Mouse (Mus musculus): Measurements from ENCODE around the gene Gm20219. TPM values are rescaled to one million over a fixed set of nuclear protein-coding genes. Genes with fewer than 3 reads are reported as not detected.

Gm20219 gene
- polyA plus RNA-seq, 1 experiment from 2014 or later, result 1.6 TPM

GRCm38 (mm10) chr17:56547846-56548604 lies 6.2 kb downstream of the Gm20219 start:
- no peak overlapping the region for H3K27ac ChIP-seq (ENCODE audit: low read depth, low read length)
- no peak overlapping the region for H3K4me3 ChIP-seq (ENCODE audit: low read length)
- no peaks in the 10 kb centered on the region for H3K4me1 ChIP-seq (ENCODE audit: control insufficient read depth, insufficient read depth, low read length)
- no peak; the same call in 1 of the 2 replicates for ATAC-seq (ENCODE audit: low FRiP score, low TSS enrichment)
- no peaks in the 10 kb centered on the region for H3K9me3 ChIP-seq (ENCODE audit: control insufficient read depth, low read length)
- H3K9ac ChIP-seq (ENCODE audit: low read depth, low read length), result no peak overlapping the region
- H3K36me3 ChIP-seq (ENCODE audit: control insufficient read depth, insufficient read depth, low read length), result no peaks in the 10 kb centered on the region
- H3K4me2 ChIP-seq (replicated peaks; ENCODE audit: low read depth, low read length), result no peak overlapping the region
- no peaks in the 10 kb centered on the region for H3K27me3 ChIP-seq (ENCODE audit: control insufficient read depth, insufficient read depth, low read length)
- 76% methylated on average over 9 of the region's 9 CpGs for WGBS

- WGBS, result 69% methylated on average over 17 of the region's 17 CpGs
- H3K36me3 ChIP-seq (ENCODE audit: control insufficient read depth, insufficient read depth, low read length), result no peaks in the 10 kb centered on the region
- no peak for ATAC-seq (ENCODE audit: low FRiP score, low TSS enrichment)
- no peak overlapping the region for H3K4me3 ChIP-seq (ENCODE audit: low read length)
- no peak overlapping the region for H3K27ac ChIP-seq (ENCODE audit: low read depth, low read length)
- H3K9me3 ChIP-seq (ENCODE audit: control insufficient read depth, low read length), result no peaks in the 10 kb centered on the region
- no peaks in the 10 kb centered on the region for H3K27me3 ChIP-seq (ENCODE audit: control insufficient read depth, insufficient read depth, low read length)
- no peaks in the 10 kb centered on the region for H3K4me1 ChIP-seq (ENCODE audit: control insufficient read depth, insufficient read depth, low read length)
- H3K9ac ChIP-seq (ENCODE audit: low read depth, low read length), result no peak overlapping the region
- no peak overlapping the region for H3K4me2 ChIP-seq (replicated peaks; ENCODE audit: low read depth, low read length)
Measured at GRCm38 (mm10) chr17:56547116-56547845, 6.9 kb downstream of the Gm20219 start.

GRCm38 (mm10) chr17:56546576-56546975 lies 7.6 kb downstream of the Gm20219 start:
- H3K9me3 ChIP-seq (ENCODE audit: control insufficient read depth, low read length), result no peaks in the 10 kb centered on the region
- H3K4me3 ChIP-seq (ENCODE audit: low read length), result no peak overlapping the region
- H3K4me2 ChIP-seq (replicated peaks; ENCODE audit: low read depth, low read length), result no peak overlapping the region
- H3K27ac ChIP-seq (ENCODE audit: low read depth, low read length), result no peak overlapping the region
- H3K27me3 ChIP-seq (ENCODE audit: control insufficient read depth, insufficient read depth, low read length), result no peaks in the 10 kb centered on the region
- no peaks in the 10 kb centered on the region for H3K4me1 ChIP-seq (ENCODE audit: control insufficient read depth, insufficient read depth, low read length)
- WGBS, result 82% methylated on average over 5 of the region's 5 CpGs
- no peaks in the 10 kb centered on the region for H3K36me3 ChIP-seq (ENCODE audit: control insufficient read depth, insufficient read depth, low read length)
- no peak for ATAC-seq (ENCODE audit: low FRiP score, low TSS enrichment)
- no peak overlapping the region for H3K9ac ChIP-seq (ENCODE audit: low read depth, low read length)

- Histone ChIP-seq H3K27me3 (ENCODE audit: control insufficient read depth, insufficient read depth, low read length) (no peaks in the 10 kb centered on the region), H3K9me3 (ENCODE audit: control insufficient read depth, low read length) (no peaks in the 10 kb centered on the region), H3K27ac (ENCODE audit: low read depth, low read length) (no peak overlapping the region), H3K36me3 (ENCODE audit: control insufficient read depth, insufficient read depth, low read length) (no peaks in the 10 kb centered on the region), H3K4me3 (ENCODE audit: low read length) (no peak overlapping the region), H3K4me2 (replicated peaks; ENCODE audit: low read depth, low read length) (no peak overlapping the region), H3K4me1 (ENCODE audit: control insufficient read depth, insufficient read depth, low read length) (no peaks in the 10 kb centered on the region), H3K9ac (ENCODE audit: low read depth, low read length) (no peak overlapping the region)
- 82% methylated on average over 1 of the region's 1 CpGs for WGBS
- ATAC-seq (ENCODE audit: low FRiP score, low TSS enrichment), result no peak
Measured at GRCm38 (mm10) chr17:56545945-56546344, 8.2 kb downstream of the Gm20219 start.

- Histone ChIP-seq H3K36me3 (ENCODE audit: control insufficient read depth, insufficient read depth, low read length) (no peaks in the 10 kb centered on the region), H3K27me3 (ENCODE audit: control insufficient read depth, insufficient read depth, low read length) (no peaks in the 10 kb centered on the region), H3K9ac (ENCODE audit: low read depth, low read length) (no peak overlapping the region), H3K27ac (ENCODE audit: low read depth, low read length) (no peak overlapping the region), H3K9me3 (ENCODE audit: control insufficient read depth, low read length) (no peaks in the 10 kb centered on the region), H3K4me2 (replicated peaks; ENCODE audit: low read depth, low read length) (no peak overlapping the region), H3K4me3 (ENCODE audit: low read length) (no peak overlapping the region), H3K4me1 (ENCODE audit: control insufficient read depth, insufficient read depth, low read length) (no peaks in the 10 kb centered on the region)
- no peak for ATAC-seq (ENCODE audit: low FRiP score, low TSS enrichment)
- WGBS, result 64% methylated on average over 7 of the region's 7 CpGs
Measured at GRCm38 (mm10) chr17:56544699-56545387, 9.3 kb downstream of the Gm20219 start.

GRCm38 (mm10) chr17:56543684-56544224 lies 10.4 kb downstream of the Gm20219 start:
- WGBS, result 89% methylated on average over 3 of the region's 3 CpGs
- H3K4me1 ChIP-seq (ENCODE audit: control insufficient read depth, insufficient read depth, low read length), result no peaks in the 10 kb centered on the region
- no peaks in the 10 kb centered on the region for H3K27me3 ChIP-seq (ENCODE audit: control insufficient read depth, insufficient read depth, low read length)
- no peak overlapping the region for H3K4me2 ChIP-seq (replicated peaks; ENCODE audit: low read depth, low read length)
- H3K9ac ChIP-seq (ENCODE audit: low read depth, low read length), result no peak overlapping the region
- H3K27ac ChIP-seq (ENCODE audit: low read depth, low read length), result no peak overlapping the region
- no peaks in the 10 kb centered on the region for H3K36me3 ChIP-seq (ENCODE audit: control insufficient read depth, insufficient read depth, low read length)
- no peak overlapping the region for H3K4me3 ChIP-seq (ENCODE audit: low read length)
- H3K9me3 ChIP-seq (ENCODE audit: control insufficient read depth, low read length), result no peaks in the 10 kb centered on the region
- ATAC-seq (ENCODE audit: low FRiP score, low TSS enrichment), result no peak

GRCm38 (mm10) chr17:56542736-56543135 lies 11.5 kb downstream of the Gm20219 start:
- Histone ChIP-seq H3K27ac (ENCODE audit: low read depth, low read length) (no peak overlapping the region), H3K4me1 (ENCODE audit: control insufficient read depth, insufficient read depth, low read length) (no peaks in the 10 kb centered on the region), H3K36me3 (ENCODE audit: control insufficient read depth, insufficient read depth, low read length) (no peaks in the 10 kb centered on the region), H3K9ac (ENCODE audit: low read depth, low read length) (no peak overlapping the region), H3K4me2 (replicated peaks; ENCODE audit: low read depth, low read length) (no peak overlapping the region), H3K9me3 (ENCODE audit: control insufficient read depth, low read length) (no peaks in the 10 kb centered on the region), H3K27me3 (ENCODE audit: control insufficient read depth, insufficient read depth, low read length) (no peaks in the 10 kb centered on the region), H3K4me3 (ENCODE audit: low read length) (no peak overlapping the region)
- WGBS, result 37% methylated on average over 8 of the region's 8 CpGs
- ATAC-seq (ENCODE audit: low FRiP score, low TSS enrichment), result no peak

- Histone ChIP-seq H3K4me1 (ENCODE audit: control insufficient read depth, insufficient read depth, low read length) (no peaks in the 10 kb centered on the region), H3K36me3 (ENCODE audit: control insufficient read depth, insufficient read depth, low read length) (no peaks in the 10 kb centered on the region), H3K27me3 (ENCODE audit: control insufficient read depth, insufficient read depth, low read length) (no peaks in the 10 kb centered on the region), H3K9ac (ENCODE audit: low read depth, low read length) (no peak overlapping the region), H3K27ac (ENCODE audit: low read depth, low read length) (no peak overlapping the region), H3K4me2 (replicated peaks; ENCODE audit: low read depth, low read length) (no peak overlapping the region), H3K9me3 (ENCODE audit: control insufficient read depth, low read length) (no peaks in the 10 kb centered on the region), H3K4me3 (ENCODE audit: low read length) (no peak overlapping the region)
- peak; percentile 34; the same call in 1 of the 2 replicates for ATAC-seq (ENCODE audit: low FRiP score, low TSS enrichment)
- WGBS, result 36% methylated on average over 6 of the region's 6 CpGs
Measured at GRCm38 (mm10) chr17:56540562-56540975, 13.6 kb downstream of the Gm20219 start.

Measured in kidney, embryonic 14.5 days (tissue).